Mouse (Mus musculus): Measurements from ENCODE around the gene Rab3a. TPM values are rescaled to one million over a fixed set of nuclear protein-coding genes. Genes with fewer than 3 reads are reported as not detected.

Rab3a gene
- polyA plus RNA-seq, 1 experiment, result 56.3 TPM

- DNase-seq (ENCODE audit: low read depth), result no peak
These were observed 12.3 kb upstream of the Rab3a start for GRCm38 (mm10) chr8:70742176-70742575.

- no peak for DNase-seq (ENCODE audit: low read depth)
These were observed 11.4 kb upstream of the Rab3a start for GRCm38 (mm10) chr8:70742981-70743655.

GRCm38 (mm10) chr8:70743656-70744590 lies 10.6 kb upstream of the Rab3a start:
- no peak for DNase-seq (ENCODE audit: low read depth)

GRCm38 (mm10) chr8:70744806-70745205 lies 9.7 kb upstream of the Rab3a start:
- no peak for DNase-seq (ENCODE audit: low read depth)

- DNase-seq (ENCODE audit: low read depth), result no peak
These were observed 8.7 kb upstream of the Rab3a start for GRCm38 (mm10) chr8:70745691-70746220.

- DNase-seq (ENCODE audit: low read depth), result no peak
These were observed 7.8 kb upstream of the Rab3a start for GRCm38 (mm10) chr8:70746676-70747075.

GRCm38 (mm10) chr8:70747211-70747890 lies 7.1 kb upstream of the Rab3a start:
- no peak for DNase-seq (ENCODE audit: low read depth)

- DNase-seq (ENCODE audit: low read depth), result no peak
These were observed 6.0 kb upstream of the Rab3a start for GRCm38 (mm10) chr8:70748246-70749096.

- DNase-seq (ENCODE audit: low read depth), result no peak
These were observed 5.3 kb upstream of the Rab3a start for GRCm38 (mm10) chr8:70749097-70749674.

- no peak for DNase-seq (ENCODE audit: low read depth)
These were observed 4.3 kb upstream of the Rab3a start for GRCm38 (mm10) chr8:70750128-70750680.

- no peak for DNase-seq (ENCODE audit: low read depth)
These were observed 2.3 kb upstream of the Rab3a start for GRCm38 (mm10) chr8:70752000-70752764.

GRCm38 (mm10) chr8:70753151-70753550 lies 1.3 kb upstream of the Rab3a start:
- DNase-seq (ENCODE audit: low read depth), result no peak

- no peak for DNase-seq (ENCODE audit: low read depth)
These were observed 587 bp downstream of the Rab3a start for GRCm38 (mm10) chr8:70754871-70755660.

GRCm38 (mm10) chr8:70755661-70756475 lies 1.4 kb downstream of the Rab3a start:
- no peak for DNase-seq (ENCODE audit: low read depth)

- DNase-seq (ENCODE audit: low read depth), result no peak
These were observed 2.1 kb downstream of the Rab3a start for GRCm38 (mm10) chr8:70756476-70757040.

GRCm38 (mm10) chr8:70757523-70758307 lies 3.2 kb downstream of the Rab3a start:
- no peak for DNase-seq (ENCODE audit: low read depth)

- no peak for DNase-seq (ENCODE audit: low read depth)
These were observed 3.8 kb downstream of the Rab3a start for GRCm38 (mm10) chr8:70758308-70758615.

All from gonadal fat pad, adult 2 months (tissue).